Mouse (Mus musculus) CH12.LX (cell line): ENCODE data around the gene Serpina5. TPM values are rescaled to one million over a fixed set of nuclear protein-coding genes. Genes with fewer than 3 reads are reported as not detected.

Source experiments
- DNase-seq: peaks from one replicate; pipeline ENCODE4 v3.0.0-alpha.2; 2013; ENCODE audit errors: extremely low read depth
- H3K27ac ChIP-seq: 2 replicates; pipeline ENCODE4 v1.5.1; 2012; ENCODE audit warnings: low read depth, mild to moderate bottlenecking, control low read depth, moderate library complexity; ENCODE audit not compliant: insufficient read depth
- H3K27me3 ChIP-seq: replicated peaks from 2 replicates; pipeline ENCODE3; 2012; ENCODE audit warnings: inconsistent platforms
- H3K36me3 ChIP-seq, 2 experiments: replicated peaks in 1 of 2; 2 replicates each; pipeline versions ENCODE3 to v1.6.1; 2012; ENCODE audit warnings: inconsistent platforms in 1 of 2, low read length in 1 of 2, mild to moderate bottlenecking in 1 of 2, mixed read lengths in 1 of 2, moderate library complexity in 1 of 2; ENCODE audit not compliant: control insufficient read depth in 1 of 2, insufficient read depth in 1 of 2
- H3K4me1 ChIP-seq, 2 experiments: 2 replicates each; pipeline ENCODE4 v1.6.1; 2012; ENCODE audit warnings: inconsistent platforms in 1 of 2, moderate library complexity in 1 of 2; ENCODE audit not compliant: insufficient read depth in 2 of 2, control insufficient read depth in 1 of 2
- H3K4me2 ChIP-seq: 2 replicates; pipeline ENCODE4 v1.6.1; 2012; ENCODE audit warnings: low read depth, mild to moderate bottlenecking, control low read depth; ENCODE audit not compliant: poor library complexity, insufficient read depth, severe bottlenecking
- H3K4me3 ChIP-seq, 3 experiments: fragments of 150-350 bp in 1 of 3; sonication (generic) in 1 of 3; replicated peaks in 1 of 3; 2 replicates each; pipeline versions ENCODE3 to v1.5.1; 2011 to 2012; ENCODE audit warnings: low read depth in 2 of 3, low read length in 2 of 3, mild to moderate bottlenecking in 2 of 3, moderate library complexity in 2 of 3, control low read depth in 1 of 3, improper control_type of control experiment in 1 of 3, inconsistent platforms in 1 of 3, mixed read lengths in 1 of 3; ENCODE audit not compliant: poor library complexity in 1 of 3
- H3K79me2 ChIP-seq: replicated peaks from 2 replicates; pipeline ENCODE4 v1.6.1; 2012; ENCODE audit warnings: mild to moderate bottlenecking, moderate library complexity; ENCODE audit not compliant: control insufficient read depth, poor library complexity, insufficient read depth, severe bottlenecking; ENCODE audit errors: extremely low read depth
- H3K9ac ChIP-seq: 2 replicates; pipeline ENCODE4 v1.6.1; 2012; ENCODE audit warnings: low read depth, mild to moderate bottlenecking, control low read depth, moderate library complexity; ENCODE audit not compliant: insufficient read depth
- H3K9me3 ChIP-seq: replicated peaks from 2 replicates; pipeline ENCODE3; 2012; ENCODE audit warnings: low read length, inconsistent platforms, mixed read lengths
- BHLHE40 ChIP-seq: IDR thresholded peaks from 2 replicates; pipeline ENCODE4 v1.6.1; 2011; ENCODE audit warnings: mild to moderate bottlenecking, low read depth, low read length, improper control_type of control experiment
- CHD1 ChIP-seq: IDR thresholded peaks from 2 replicates; pipeline ENCODE4 v1.6.1; 2012; ENCODE audit warnings: low read depth, low read length, improper control_type of control experiment, inconsistent platforms
- CHD2 ChIP-seq: IDR thresholded peaks from 2 replicates; pipeline ENCODE4 v1.6.1; 2011; ENCODE audit warnings: low read length, improper control_type of control experiment
- E2F4 ChIP-seq: IDR thresholded peaks from 2 replicates; pipeline ENCODE4 v1.6.1; 2011; ENCODE audit warnings: low read depth, low read length, improper control_type of control experiment; ENCODE audit not compliant: insufficient replicate concordance
- ELF1 ChIP-seq: IDR thresholded peaks from 2 replicates; pipeline ENCODE4 v1.6.1; 2014; ENCODE audit warnings: low read depth, mild to moderate bottlenecking, inconsistent platforms, low read length, improper control_type of control experiment
- ETS1 ChIP-seq: conservative IDR thresholded peaks from 2 replicates; pipeline ENCODE4 v1.6.1; 2012; ENCODE audit warnings: low read depth, mild to moderate bottlenecking, inconsistent platforms, low read length, improper control_type of control experiment, moderate library complexity
- HCFC1 ChIP-seq: IDR thresholded peaks from 2 replicates; pipeline ENCODE4 v1.6.1; 2012; ENCODE audit warnings: low read depth, mild to moderate bottlenecking, inconsistent platforms, low read length, improper control_type of control experiment
- JUN ChIP-seq: IDR thresholded peaks from 2 replicates; pipeline ENCODE4 v1.6.1; 2011; ENCODE audit warnings: low read depth, mild to moderate bottlenecking, low read length, improper control_type of control experiment, moderate library complexity; ENCODE audit not compliant: insufficient read depth
- KAT2A ChIP-seq: IDR thresholded peaks from 2 replicates; pipeline ENCODE4 v1.6.1; 2012; ENCODE audit warnings: low read length, improper control_type of control experiment, inconsistent platforms; ENCODE audit not compliant: insufficient replicate concordance
- MAX ChIP-seq: IDR thresholded peaks from 2 replicates; pipeline ENCODE4 v1.6.1; 2011; ENCODE audit warnings: low read length, improper control_type of control experiment
- MAZ ChIP-seq: IDR thresholded peaks from 2 replicates; pipeline ENCODE4 v1.6.1; 2012; ENCODE audit warnings: low read depth, mild to moderate bottlenecking, inconsistent platforms, low read length, improper control_type of control experiment, moderate library complexity
- MEF2A ChIP-seq: IDR thresholded peaks from 2 replicates; pipeline ENCODE4 v1.6.1; 2014; ENCODE audit warnings: low read depth, mild to moderate bottlenecking, inconsistent platforms, low read length, improper control_type of control experiment, borderline replicate concordance
- MXI1 ChIP-seq: IDR thresholded peaks from 2 replicates; pipeline ENCODE4 v1.6.1; 2011; ENCODE audit warnings: mild to moderate bottlenecking, low read depth, low read length, improper control_type of control experiment
- POLR2AphosphoS2 ChIP-seq: IDR thresholded peaks from 2 replicates; pipeline ENCODE4 v1.6.1; 2011; ENCODE audit warnings: low read depth, low read length, improper control_type of control experiment
- RAD21 ChIP-seq: IDR thresholded peaks from 2 replicates; pipeline ENCODE4 v1.6.1; 2011; ENCODE audit warnings: low read depth, mild to moderate bottlenecking, low read length, improper control_type of control experiment, moderate library complexity
- TCF12 ChIP-seq: IDR thresholded peaks from 2 replicates; pipeline ENCODE4 v1.6.1; 2014; ENCODE audit warnings: low read depth, mild to moderate bottlenecking, inconsistent platforms, low read length, improper control_type of control experiment
- UBTF ChIP-seq: IDR thresholded peaks from 2 replicates; pipeline ENCODE4 v1.6.1; 2012; ENCODE audit warnings: low read depth, mild to moderate bottlenecking, inconsistent platforms, low read length, improper control_type of control experiment, moderate library complexity
- ZNF384 ChIP-seq: IDR thresholded peaks from 2 replicates; pipeline ENCODE4 v1.6.1; 2012; ENCODE audit warnings: low read depth, low read length, improper control_type of control experiment, inconsistent platforms
- dilution Hi-C: fragments of 300-500 bp; cut with MboI; formaldehyde crosslinking; loops from 2 replicates; pipeline ENCODE4 v1.14.3; 2020; ENCODE audit warnings: low sequenced_read_pairs; ENCODE audit not compliant: extremely low pct_unique_long_range_greater_than_20kb, extremely low pct_ligation_motif_present
- in situ Hi-C: fragments of 300-500 bp; cut with MboI; formaldehyde crosslinking; loops from 3 replicates; pipeline ENCODE4 v1.14.3; 2019; ENCODE audit warnings: low sequenced_read_pairs, low pct_ligation_motif_present, low pct_unique_long_range_greater_than_20kb, mixed read lengths
- polyA plus RNA-seq: library from polyadenylated mRNA; unstranded; fragments of >175 nt; gene quantifications from 2 replicates; pipeline ENCODE4 v1.2.1, GENCODE M21; 2012; ENCODE audit warnings: low read depth; ENCODE audit not compliant: insufficient read length
- total RNA-seq, 2 experiments: library from RNA; depleted of rRNA; stranded (reverse); fragments of 300-350 nt in 1 of 2; fragments of >200 nt in 1 of 2; gene quantifications; 2 replicates each; pipeline ENCODE4 v1.2.3; 2012 to 2014

The Serpina5 gene
- total and polyA plus RNA-seq, 3 experiments, result not detected

- no peaks in the 10 kb centered on the region for H3K36me3 ChIP-seq
- no peaks in the 10 kb centered on the region for H3K9me3 ChIP-seq
- no peak overlapping the region for H3K4me3 ChIP-seq
- no peak overlapping the region for H3K9ac ChIP-seq
- H3K4me1 ChIP-seq, result peaks cover 19 to 41% of the 10 kb centered on the region in 2 experiments
- H3K27me3 ChIP-seq, result peaks cover 9% of the 10 kb centered on the region
- dilution Hi-C loops (no loop called here), in situ Hi-C loops (no loop called here)
- no peak for DNase-seq
- no peaks in the 10 kb centered on the region for H3K79me2 ChIP-seq
- H3K27ac ChIP-seq, result no peak overlapping the region
- H3K4me2 ChIP-seq, result no peak overlapping the region
- TF ChIP-seq RAD21 (no peak), ZNF384 (no peak), MXI1 (peak; percentile 92), ELF1 (no peak), MEF2A (no peak)
- TF ChIP-seq, all 38 proteins: peak for 1
These were observed 43.9 kb upstream of the Serpina5 start for GRCm38 (mm10) chr12:104057050-104057449.

DNA sequence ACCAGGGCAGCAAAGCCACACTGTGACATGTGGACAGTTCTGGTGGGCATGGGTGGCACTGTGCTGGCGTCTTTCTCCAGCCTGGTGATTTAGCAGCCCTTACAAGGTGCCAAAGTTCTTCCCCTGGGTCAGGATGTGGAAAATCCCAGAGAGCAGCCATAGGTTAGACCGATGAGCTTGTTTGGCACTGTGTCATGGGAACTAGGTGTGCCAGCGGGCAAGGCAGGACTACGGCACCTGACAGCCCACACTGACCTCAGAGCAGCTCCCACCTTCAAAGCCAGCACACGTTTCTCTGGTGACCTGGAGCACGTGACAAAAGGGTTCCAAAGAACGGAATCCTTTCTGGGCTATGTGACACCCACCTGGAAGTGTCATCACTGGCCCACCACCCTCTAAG is 43.4 kb upstream of the Serpina5 start:
- Histone ChIP-seq H3K4me2 (no peak overlapping the region), H3K27me3 (peaks cover 8% of the 10 kb centered on the region), H3K36me3 (no peaks in the 10 kb centered on the region), H3K4me1 (peaks cover 21 to 44% of the 10 kb centered on the region in 2 experiments), H3K9ac (no peak overlapping the region), H3K79me2 (no peaks in the 10 kb centered on the region), H3K9me3 (no peaks in the 10 kb centered on the region), H3K27ac (no peak overlapping the region), H3K4me3 (no peak overlapping the region)
- no peak for DNase-seq
- dilution Hi-C loops, result no loop called here
- in situ Hi-C loops, result no loop called here
- TF ChIP-seq CHD2, result no peak
- no peak for TF ChIP-seq KAT2A
- TF ChIP-seq HCFC1, result no peak
- TF ChIP-seq POLR2AphosphoS2, result no peak
- no peak for TF ChIP-seq MAZ
- TF ChIP-seq BHLHE40, result 0 out of 2 replicates have a peak, but pooled peaks have one; percentile 25
- TF ChIP-seq UBTF, result no peak
- no peak for TF ChIP-seq JUN

DNA sequence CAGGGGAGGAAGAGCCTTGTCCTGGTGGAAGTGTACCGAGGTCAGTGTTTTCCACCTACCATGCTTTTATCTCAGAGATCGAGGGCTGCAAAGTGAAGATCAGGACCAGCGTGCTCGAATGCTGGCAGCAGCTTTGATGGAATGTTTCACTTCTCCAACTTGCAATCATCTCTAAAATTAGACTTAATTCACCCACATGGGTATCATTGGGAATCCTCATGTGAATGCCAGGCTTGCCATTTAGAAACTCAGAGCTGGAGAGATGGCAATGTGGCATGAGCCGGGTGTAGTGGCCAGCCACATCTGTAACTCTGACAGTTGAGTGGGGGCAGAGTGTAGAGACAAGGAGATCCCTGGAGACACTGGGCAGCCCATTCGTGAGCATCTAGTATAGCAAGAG is 40.8 kb upstream of the Serpina5 start:
- no peak overlapping the region for H3K4me3 ChIP-seq
- in situ Hi-C loops (loop anchor here (5.0 kb wide), 1 partner anchor 63 kb away; no protein-coding TSS in a partner anchor), dilution Hi-C loops (no loop called here)
- no peak overlapping the region for H3K4me2 ChIP-seq
- H3K27ac ChIP-seq, result no peak overlapping the region
- no peaks in the 10 kb centered on the region for H3K9me3 ChIP-seq
- peaks cover 5% of the 10 kb centered on the region for H3K27me3 ChIP-seq
- no peaks in the 10 kb centered on the region for H3K36me3 ChIP-seq
- TF ChIP-seq MAX (no peak), ETS1 (no peak), CHD1 (no peak), TCF12 (no peak), MXI1 (no peak), E2F4 (no peak)
- no peak for DNase-seq
- H3K79me2 ChIP-seq, result no peaks in the 10 kb centered on the region
- H3K4me1 ChIP-seq, result peaks cover 23 to 69% of the 10 kb centered on the region in 2 experiments
- no peak overlapping the region for H3K9ac ChIP-seq
